Mouse (Mus musculus) heart, adult 2 months (tissue): ENCODE measurements at regions not wholly inside any gene's neighbourhood (a gene's known extent, or its start where the extent isn't known, plus 50 kb on each side); places are given as distances from the start of the nearest gene placed in this dataset.

Experiments used
- CTCF ChIP-seq: fragments of 200-600 bp; IDR thresholded peaks from 2 replicates; pipeline ENCODE4 v1.8.1; 2022; ENCODE audit warnings: antibody characterized with exemption, mild to moderate bottlenecking, moderate library complexity
- POLR2A ChIP-seq: fragments of 200-500 bp; IDR thresholded peaks from 2 replicates; pipeline ENCODE4 v1.6.1; 2011; ENCODE audit warnings: mild to moderate bottlenecking, low read depth, low read length, control low read depth; ENCODE audit not compliant: insufficient read depth

DNA sequence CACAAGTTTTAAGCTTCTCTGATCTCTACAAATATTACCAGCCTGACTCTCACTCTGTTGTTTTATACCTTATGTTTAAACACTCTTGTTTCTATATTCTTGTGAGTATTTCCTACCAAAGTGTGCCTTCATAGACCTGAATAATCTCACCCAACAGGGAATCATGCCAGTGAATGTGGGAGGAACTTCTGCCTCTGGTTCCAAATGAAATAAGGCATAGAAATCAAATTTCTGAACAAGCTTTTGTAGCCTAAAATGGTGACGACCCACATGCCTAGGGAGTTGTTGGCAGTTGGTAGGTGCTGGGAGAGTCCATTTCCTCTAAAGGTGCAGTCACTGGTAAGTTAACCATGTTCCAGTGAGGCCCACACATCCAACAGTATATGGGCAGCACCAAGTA is 66.1 kb upstream of the Lpcat1 start:
- TF ChIP-seq CTCF (no peak), POLR2A (no peak)
